Mouse (Mus musculus) thymus, adult 2 months (tissue): ENCODE data around the gene Slc35e3.

Experiments used
- CTCF ChIP-seq: fragments of 200-500 bp; IDR thresholded peaks from 2 replicates; pipeline ENCODE4 v1.5.1; 2012; ENCODE audit warnings: mild to moderate bottlenecking, control low read depth, low read length, moderate library complexity, borderline replicate concordance; ENCODE audit not compliant: control insufficient read depth, poor library complexity, insufficient read depth; ENCODE audit errors: extremely low read depth
- POLR2A ChIP-seq: fragments of 200-500 bp; IDR thresholded peaks from 2 replicates; pipeline ENCODE4 v1.6.1; 2012; ENCODE audit warnings: mild to moderate bottlenecking, low read length, control low read depth, moderate library complexity; ENCODE audit not compliant: control insufficient read depth, poor library complexity, insufficient read depth; ENCODE audit errors: extremely low read depth

DNA sequence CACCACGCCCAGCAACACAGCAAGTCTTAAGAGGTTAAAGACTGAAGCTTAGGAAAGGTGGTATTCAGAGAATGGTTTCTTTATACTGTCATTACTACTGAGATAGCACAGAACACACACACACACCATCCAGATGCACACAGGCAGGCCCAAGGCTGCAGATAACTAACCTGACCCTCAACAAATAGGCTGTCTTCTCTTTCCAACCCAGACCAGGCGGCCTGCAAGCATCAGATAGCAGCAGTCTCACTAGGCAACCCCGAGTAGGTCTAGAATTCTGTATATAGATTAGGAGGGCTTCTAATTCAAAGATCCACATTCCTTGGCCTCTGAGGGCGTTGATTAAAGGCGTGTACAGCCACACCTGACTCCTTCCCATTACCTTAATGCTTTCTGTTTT, 14.0 kb downstream of the Slc35e3 start:
- no peak for TF ChIP-seq CTCF
- no peak for TF ChIP-seq POLR2A
